Mouse (Mus musculus) embryonic facial prominence, embryonic 11.5 days (tissue): Measurements from ENCODE around the gene Ercc6l. TPM values are rescaled to one million over a fixed set of nuclear protein-coding genes. Genes with fewer than 3 reads are reported as not detected.

Source experiments
- ATAC-seq: fragments of 200-750 bp; cut with Nextera tagmentation; replicated peaks from 2 replicates; pipeline ENCODE4 v1.8.0; 2017; ENCODE audit warnings: low read depth; ENCODE audit not compliant: insufficient number of reproducible peaks, low FRiP score, low TSS enrichment
- DNase-seq: peaks from one replicate; pipeline ENCODE4 v3.0.0-alpha.2; 2015; ENCODE audit warnings: low spot score
- H3K27ac ChIP-seq: fragments of 300-500 bp; sonication (generic); replicated peaks from 2 replicates; pipeline ENCODE4 v1.5.1; 2014; ENCODE audit warnings: mild to moderate bottlenecking, low read depth, low read length, control low read depth
- H3K27me3 ChIP-seq: fragments of 300-500 bp; sonication (generic); 2 replicates; pipeline ENCODE4 v1.6.1; 2014; ENCODE audit warnings: mild to moderate bottlenecking, low read length, moderate library complexity, mixed read lengths; ENCODE audit not compliant: control insufficient read depth, insufficient read depth
- H3K36me3 ChIP-seq: fragments of 300-500 bp; sonication (generic); replicated peaks from 2 replicates; pipeline ENCODE4 v1.6.1; 2014; ENCODE audit warnings: low read depth, mild to moderate bottlenecking, low read length, moderate library complexity, mixed read lengths; ENCODE audit not compliant: control insufficient read depth, insufficient read depth
- H3K4me1 ChIP-seq: fragments of 300-500 bp; sonication (generic); 2 replicates; pipeline ENCODE4 v1.6.1; 2014; ENCODE audit warnings: low read length, mixed read lengths; ENCODE audit not compliant: control insufficient read depth, insufficient read depth
- H3K4me2 ChIP-seq: fragments of 300-500 bp; sonication (generic); 2 replicates; pipeline ENCODE4 v1.6.1; 2014; ENCODE audit warnings: low read depth, mild to moderate bottlenecking, control low read depth, low read length, moderate library complexity
- H3K4me3 ChIP-seq: fragments of 300-500 bp; sonication (generic); 2 replicates; pipeline ENCODE4 v1.5.1; 2014; ENCODE audit warnings: low read depth, low read length, control low read depth
- H3K9ac ChIP-seq: fragments of 300-500 bp; sonication (generic); replicated peaks from 2 replicates; pipeline ENCODE4 v1.6.1; 2014; ENCODE audit warnings: mild to moderate bottlenecking, control low read depth, low read length
- H3K9me3 ChIP-seq: fragments of 300-500 bp; sonication (generic); replicated peaks from 2 replicates; pipeline ENCODE4 v1.6.1; 2016; ENCODE audit warnings: mild to moderate bottlenecking, low read length, inconsistent platforms, mixed read lengths; ENCODE audit not compliant: control insufficient read depth
- WGBS: fragments of 180-500 bp; shearing (Covaris S2); extraction: QIAGEN DNeasy Blood & Tissue Kit; methylation state at CpG from one replicate; pipeline ENCODE4 v1.1.7; 2014; 5-methylcytosine and 5-hydroxymethylcytosine counted together
- polyA plus RNA-seq: library from polyadenylated mRNA; unstranded; fragments of >200 nt; fragmentation: Nextera tagmentation; extraction: Ambion mirVana; gene quantifications from 2 replicates; pipeline ENCODE4 v1.2.1, GENCODE M21; 2014

Gene Ercc6l
- 26.0 and 28.5 TPM in 2 replicates for polyA plus RNA-seq

DNA sequence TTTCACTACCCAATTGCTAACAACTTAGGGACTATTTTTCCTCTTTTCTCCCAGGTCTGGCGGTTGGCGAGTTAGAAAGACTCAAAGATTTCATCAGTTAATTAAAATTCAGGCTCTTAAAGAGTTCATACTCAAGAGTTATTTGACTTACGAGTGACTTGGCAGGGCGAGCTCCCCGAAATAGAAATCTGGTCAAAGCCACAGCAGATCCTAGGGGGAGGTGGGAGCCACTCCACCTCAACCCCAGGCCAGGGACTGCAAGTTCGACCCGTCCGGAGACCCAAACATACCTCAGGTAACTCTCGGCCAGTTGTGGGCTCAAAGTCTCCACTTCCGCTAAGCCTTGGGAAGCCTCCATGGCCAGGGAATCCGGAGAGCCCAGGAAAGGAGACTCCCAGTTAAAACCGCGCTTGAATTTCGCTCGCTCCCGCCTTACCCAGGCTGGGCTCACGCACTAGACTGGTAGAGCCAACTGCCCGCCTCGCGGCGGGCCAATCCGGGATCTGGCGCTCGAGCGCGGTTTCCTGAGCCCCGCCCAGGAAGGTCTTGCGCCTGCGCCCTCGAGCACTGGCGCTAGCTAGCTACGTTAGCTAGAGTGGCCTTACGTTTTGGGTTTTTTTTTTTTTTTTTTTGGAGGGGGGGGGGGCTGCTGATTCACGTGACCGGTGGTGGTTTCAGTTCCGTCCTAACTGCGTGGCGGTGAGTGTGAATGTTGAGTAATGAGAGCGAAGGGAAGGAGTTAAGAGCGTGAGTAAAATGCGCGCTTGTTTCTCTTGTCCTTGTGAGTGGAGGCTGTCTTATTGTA is at the start of gene Ercc6l:
TSS of gene Ercc6l (minus strand) at position 474 of the 805 bp plus-strand sequence.
- peak; percentile 94 for DNase-seq
- Histone ChIP-seq H3K4me3 (peak within 1 kb of the TSS; percentile 42), H3K9ac (peak within 1 kb of the TSS; percentile 43), H3K27me3 (no peaks in the 10 kb centered on the region), H3K9me3 (no peaks in the 10 kb centered on the region), H3K4me2 (peak within 1 kb of the TSS; percentile 30), H3K4me1 (no peaks in the 10 kb centered on the region), H3K27ac (no peak within 1 kb of the TSS), H3K36me3 (no peaks in the 10 kb centered on the region)
- peak; percentile 95 for ATAC-seq
- 13% methylated on average over 42 of the region's 42 CpGs for WGBS

DNA sequence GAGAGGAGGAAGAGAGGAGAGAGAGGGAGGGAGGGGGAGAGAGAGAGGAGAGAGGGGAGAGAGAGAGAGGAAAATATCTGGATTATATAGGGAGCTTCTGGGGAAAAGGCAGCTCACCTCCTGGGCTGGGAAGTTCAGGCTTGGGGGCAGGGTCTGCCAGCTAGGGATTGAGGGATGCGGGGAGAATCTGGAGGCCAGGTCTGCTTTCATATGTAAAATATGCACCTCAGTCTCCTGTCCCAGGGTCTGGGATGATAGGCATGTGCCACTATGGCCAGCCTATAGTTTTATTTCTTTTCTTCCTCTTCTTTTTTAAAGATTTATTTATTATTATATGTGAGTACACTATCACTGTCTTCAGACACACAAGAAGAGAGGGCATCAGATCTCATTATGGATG is 33.9 kb upstream of the Ercc6l start:
- Histone ChIP-seq H3K27me3 (no peaks in the 10 kb centered on the region), H3K27ac (no peak overlapping the region)
- no peak for ATAC-seq

GRCm38 (mm10) chrX:102189581-102189980 is 32.7 kb upstream of the Ercc6l start:
- no peaks in the 10 kb centered on the region for H3K27me3 ChIP-seq
- H3K4me3 ChIP-seq, result no peak overlapping the region
- H3K9ac ChIP-seq, result no peak overlapping the region
- H3K9me3 ChIP-seq, result no peaks in the 10 kb centered on the region
- no peak overlapping the region for H3K27ac ChIP-seq
- no peaks in the 10 kb centered on the region for H3K4me1 ChIP-seq
- 48% methylated on average over 5 of the region's 5 CpGs for WGBS
- H3K4me2 ChIP-seq, result no peak overlapping the region; the same call in 1 of the 2 replicates
- peaks cover 2% of the 10 kb centered on the region; the same call in 1 of the 2 replicates for H3K36me3 ChIP-seq
- DNase-seq (no peak), ATAC-seq (no peak)

More for the DNA sequence above, 33.9 kb upstream of the Ercc6l start:
- Histone ChIP-seq H3K9me3 (no peaks in the 10 kb centered on the region), H3K4me3 (no peak overlapping the region), H3K4me1 (no peaks in the 10 kb centered on the region), H3K36me3 (peaks cover 2% of the 10 kb centered on the region; the same call in 1 of the 2 replicates), H3K9ac (no peak overlapping the region), H3K4me2 (no peak overlapping the region)
- no peak for DNase-seq
- 38% methylated on average over 1 of the region's 1 CpGs for WGBS

GRCm38 (mm10) chrX:102188712-102189497 is 32.0 kb upstream of the Ercc6l start, which contains the start of gene Rps4x:
Gene Rps4x, minus strand, starts transcription at chrX:102189394.
- H3K36me3 ChIP-seq, result peaks cover 2% of the 10 kb centered on the region; the same call in 1 of the 2 replicates
- no peaks in the 10 kb centered on the region for H3K9me3 ChIP-seq
- DNase-seq (peak; percentile 83), ATAC-seq (peak; percentile 87)
- peak within 1 kb of the TSS; percentile 54 for H3K4me2 ChIP-seq
- no peaks in the 10 kb centered on the region for H3K4me1 ChIP-seq
- peak within 1 kb of the TSS; percentile 41 for H3K4me3 ChIP-seq
- H3K27me3 ChIP-seq, result no peaks in the 10 kb centered on the region
- peak within 1 kb of the TSS; percentile 84 for H3K9ac ChIP-seq
- H3K27ac ChIP-seq, result 0 out of 2 replicates have a peak within 1 kb of the TSS, but pooled peaks have one; percentile 48
- WGBS, result 19% methylated on average over 37 of the region's 37 CpGs

DNA sequence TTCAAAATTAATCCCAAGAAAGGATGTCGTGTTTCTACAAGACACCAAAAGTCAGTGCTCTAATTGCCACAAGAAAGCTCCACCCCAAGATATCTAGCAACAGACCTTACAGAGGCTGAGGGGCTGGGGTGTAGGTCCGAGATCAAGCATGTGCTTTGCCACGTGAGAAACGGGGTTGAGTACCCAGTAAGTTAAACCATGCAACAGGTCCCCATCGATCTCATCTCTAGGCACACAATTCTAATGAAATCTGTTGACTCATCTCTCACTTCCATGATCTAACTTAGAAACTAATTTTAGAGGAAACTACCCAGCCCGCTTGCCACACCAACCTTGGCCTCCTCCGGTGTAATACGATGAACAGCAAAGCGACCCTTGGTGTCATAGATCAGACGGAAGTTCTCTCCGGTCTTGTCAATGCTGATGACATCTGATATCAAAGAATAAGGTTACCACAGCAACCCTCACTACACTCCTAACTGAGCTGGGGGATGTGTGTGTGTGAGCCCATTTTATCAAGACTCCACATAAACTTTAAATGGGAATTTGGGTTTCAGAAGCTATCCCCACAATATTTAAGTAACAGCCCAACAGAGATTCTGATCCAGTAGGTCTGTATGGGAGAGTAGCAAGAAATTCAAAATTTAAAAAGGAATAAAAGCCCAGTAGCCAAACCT is 30.3 kb upstream of the Ercc6l start:
- ATAC-seq (no peak), DNase-seq (peak; percentile 23)
- Histone ChIP-seq H3K36me3 (peaks cover 2% of the 10 kb centered on the region; the same call in 1 of the 2 replicates), H3K4me3 (peak overlapping the region; percentile 41), H3K27me3 (no peaks in the 10 kb centered on the region), H3K4me2 (peak overlapping the region; percentile 54), H3K4me1 (no peaks in the 10 kb centered on the region), H3K9ac (peak overlapping the region; percentile 23; the same call in 1 of the 2 replicates), H3K9me3 (no peaks in the 10 kb centered on the region), H3K27ac (no peak overlapping the region)
- 52% methylated on average over 11 of the region's 11 CpGs for WGBS

DNA sequence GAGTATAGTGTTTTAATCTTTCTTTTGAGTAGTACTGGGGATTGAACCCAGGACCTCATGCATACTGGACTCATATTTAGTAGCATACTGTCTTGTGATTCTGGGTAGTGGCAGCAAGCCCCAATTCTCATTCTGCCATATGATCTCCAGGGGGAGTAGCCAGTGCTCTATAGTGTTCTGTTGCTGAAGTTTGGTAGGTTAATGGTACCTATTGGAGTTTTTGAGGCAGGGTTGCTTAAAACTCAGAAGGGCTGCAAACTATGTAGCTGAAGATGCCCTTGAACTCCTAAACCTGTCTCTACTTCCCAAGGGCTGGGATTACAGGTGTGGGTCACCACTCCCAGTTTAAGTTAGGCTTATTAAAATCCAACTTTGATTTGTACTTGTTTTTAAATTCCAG is 25.7 kb upstream of the Ercc6l start:
- DNase-seq, result no peak
- no peak overlapping the region for H3K4me2 ChIP-seq
- no peak overlapping the region for H3K9ac ChIP-seq
- peaks cover 2% of the 10 kb centered on the region; the same call in 1 of the 2 replicates for H3K36me3 ChIP-seq
- H3K9me3 ChIP-seq, result no peaks in the 10 kb centered on the region
- H3K4me3 ChIP-seq, result no peak overlapping the region
- H3K27me3 ChIP-seq, result no peaks in the 10 kb centered on the region
- H3K4me1 ChIP-seq, result no peaks in the 10 kb centered on the region
- H3K27ac ChIP-seq, result no peak overlapping the region
- ATAC-seq, result no peak

GRCm38 (mm10) chrX:102175538-102176287 is 18.8 kb upstream of the Ercc6l start:
- DNase-seq, result no peak
- Histone ChIP-seq H3K4me3 (no peak overlapping the region), H3K9ac (no peak overlapping the region), H3K27me3 (no peaks in the 10 kb centered on the region), H3K36me3 (no peaks in the 10 kb centered on the region), H3K27ac (no peak overlapping the region), H3K4me1 (no peaks in the 10 kb centered on the region), H3K9me3 (no peaks in the 10 kb centered on the region), H3K4me2 (no peak overlapping the region)
- ATAC-seq, result no peak
- WGBS, result 88% methylated on average over 5 of the region's 5 CpGs
